Comparison of ENCODE assay signal across 9 mouse cellular contexts in genomic region chr19:14566564-14567021, GRCm38 (mm10). TPM values are rescaled to one million over a fixed set of nuclear protein-coding genes. Genes with fewer than 3 reads are reported as not detected.
DNase-seq lines count a peak whose midpoint lies in the region; ATAC-seq and TF ChIP-seq lines count a peak whose summit lies in the region.
"Had no signal": no experiment of that assay in that cellular context is flagged by ENCODE, and none has a peak within 500 bp of the region (broad histone marks: within the 10 kb centered on the region; RNA-seq: fewer than 3 reads in every experiment).

No protein-coding gene starts in this region.

- no peak overlapping the region for H3K4me3 ChIP-seq in kidney, postnatal 0 days (replicated peaks; ENCODE audit: low read depth, low read length)
- H3K4me3 ChIP-seq in embryonic facial prominence, embryonic 11.5 days (ENCODE audit: low read depth, low read length) = no peak overlapping the region
- no peak overlapping the region for H3K4me3 ChIP-seq in hindbrain, embryonic 16.5 days (ENCODE audit: low read length)
- H3K4me3 ChIP-seq in neural tube, embryonic 12.5 days = no peak overlapping the region
- H3K4me3 ChIP-seq: liver, embryonic 12.5 days had no signal

- intact Hi-C loops in gastrocnemius, postnatal 36 days (cut with DNase I) = no loop called here

- TF ChIP-seq CTCF in kidney, postnatal 0 days (IDR thresholded peaks at IDR 0.05; ENCODE audit: low read depth) = no peak

- H3K4me2 ChIP-seq in kidney, postnatal 0 days (ENCODE audit: low read length) = no peak overlapping the region
- H3K4me2 ChIP-seq in embryonic facial prominence, embryonic 11.5 days (ENCODE audit: low read depth, low read length) = no peak overlapping the region
- H3K4me2 ChIP-seq in hindbrain, embryonic 16.5 days (ENCODE audit: low read length) = no peak overlapping the region
- no peak overlapping the region; the same call in 1 of the 2 replicates for H3K4me2 ChIP-seq in neural tube, embryonic 12.5 days (replicated peaks)
- H3K4me2 ChIP-seq: liver, embryonic 12.5 days had no signal

- peak; percentile 72 for DNase-seq in kidney, postnatal 0 days (ENCODE audit: low spot score)
- no peak for DNase-seq in kidney, postnatal 25 days
- peak; percentile 29 for DNase-seq in embryonic facial prominence, embryonic 11.5 days (ENCODE audit: low spot score)
- no peak for DNase-seq in gastrocnemius, postnatal 36 days
- no peak for DNase-seq in ovary, adult 18-20 months (ENCODE audit: low spot score)

- H3K9ac ChIP-seq in kidney, postnatal 0 days (ENCODE audit: low read depth, low read length) = no peak overlapping the region
- H3K9ac ChIP-seq in embryonic facial prominence, embryonic 11.5 days (replicated peaks; ENCODE audit: low read length) = no peak overlapping the region
- no peak overlapping the region for H3K9ac ChIP-seq in hindbrain, embryonic 16.5 days (ENCODE audit: low read depth, low read length)
- no peak overlapping the region for H3K9ac ChIP-seq in neural tube, embryonic 12.5 days
- H3K9ac ChIP-seq: liver, embryonic 12.5 days had no signal

- H3K27ac ChIP-seq in kidney, postnatal 0 days = no peak overlapping the region
- H3K27ac ChIP-seq in embryonic facial prominence, embryonic 11.5 days (replicated peaks; ENCODE audit: low read depth, low read length) = no peak overlapping the region
- no peak overlapping the region for H3K27ac ChIP-seq in hindbrain, embryonic 16.5 days (ENCODE audit: low read depth, low read length)
- H3K27ac ChIP-seq in neural tube, embryonic 12.5 days = no peak overlapping the region
- H3K27ac ChIP-seq: liver, embryonic 12.5 days had no signal

- H3K27me3 ChIP-seq in kidney, postnatal 0 days (ENCODE audit: insufficient read depth, low read length) = no peaks in the 10 kb centered on the region
- H3K27me3 ChIP-seq in embryonic facial prominence, embryonic 11.5 days (ENCODE audit: control insufficient read depth, insufficient read depth, low read length) = no peaks in the 10 kb centered on the region
- H3K27me3 ChIP-seq in hindbrain, embryonic 16.5 days (replicated peaks; ENCODE audit: control insufficient read depth, insufficient read depth, low read length) = no peaks in the 10 kb centered on the region
- peaks cover 3% of the 10 kb centered on the region; the same call in 1 of the 2 replicates for H3K27me3 ChIP-seq in neural tube, embryonic 12.5 days (replicated peaks)
- H3K27me3 ChIP-seq: liver, embryonic 12.5 days had no signal

- no peaks in the 10 kb centered on the region for H3K4me1 ChIP-seq in kidney, postnatal 0 days (replicated peaks; ENCODE audit: insufficient read depth, low read length)
- no peaks in the 10 kb centered on the region for H3K4me1 ChIP-seq in embryonic facial prominence, embryonic 11.5 days (ENCODE audit: control insufficient read depth, insufficient read depth, low read length)
- peaks cover 5% of the 10 kb centered on the region; the same call in 1 of the 2 replicates for H3K4me1 ChIP-seq in hindbrain, embryonic 16.5 days (ENCODE audit: control insufficient read depth, insufficient read depth, low read depth, low read length)
- peaks cover 21% of the 10 kb centered on the region for H3K4me1 ChIP-seq in neural tube, embryonic 12.5 days
- H3K4me1 ChIP-seq: liver, embryonic 12.5 days had no signal

- H3K9me3 ChIP-seq in kidney, postnatal 0 days (replicated peaks; ENCODE audit: low read length) = no peaks in the 10 kb centered on the region
- no peaks in the 10 kb centered on the region for H3K9me3 ChIP-seq in embryonic facial prominence, embryonic 11.5 days (replicated peaks; ENCODE audit: control insufficient read depth, low read length)
- no peaks in the 10 kb centered on the region for H3K9me3 ChIP-seq in hindbrain, embryonic 16.5 days (ENCODE audit: control insufficient read depth, low read length)
- no peaks in the 10 kb centered on the region for H3K9me3 ChIP-seq in neural tube, embryonic 12.5 days
- H3K9me3 ChIP-seq: liver, embryonic 12.5 days had no signal

- 40% methylated on average over 5 of the region's 5 CpGs for WGBS in kidney, postnatal 0 days
- WGBS in embryonic facial prominence, embryonic 11.5 days = 28% methylated on average over 5 of the region's 5 CpGs
- 16% methylated on average over 5 of the region's 5 CpGs for WGBS in hindbrain, embryonic 16.5 days
- 13% methylated on average over 5 of the region's 5 CpGs for WGBS in neural tube, embryonic 12.5 days

- H3K36me3 ChIP-seq in kidney, postnatal 0 days (ENCODE audit: insufficient read depth, low read length) = no peaks in the 10 kb centered on the region
- H3K36me3 ChIP-seq in embryonic facial prominence, embryonic 11.5 days (replicated peaks; ENCODE audit: control insufficient read depth, insufficient read depth, low read depth, low read length) = no peaks in the 10 kb centered on the region
- no peaks in the 10 kb centered on the region for H3K36me3 ChIP-seq in hindbrain, embryonic 16.5 days (ENCODE audit: control insufficient read depth, insufficient read depth, low read length)
- no peaks in the 10 kb centered on the region for H3K36me3 ChIP-seq in neural tube, embryonic 12.5 days
- H3K36me3 ChIP-seq: liver, embryonic 12.5 days had no signal

- ATAC-seq in kidney, postnatal 0 days (replicated peaks; ENCODE audit: low FRiP score, low read depth) = no peak
- peak; percentile 64 for ATAC-seq in embryonic facial prominence, embryonic 11.5 days (replicated peaks; ENCODE audit: insufficient number of reproducible peaks, low FRiP score, low TSS enrichment, low read depth)
- peak; percentile 82 for ATAC-seq in hindbrain, embryonic 16.5 days
- peak; percentile 75 for ATAC-seq in neural tube, embryonic 12.5 days (ENCODE audit: low FRiP score, low read depth)
- no peak for ATAC-seq in megakaryocyte, adult 5-6 weeks (ENCODE audit: poor library complexity, severe bottlenecking)
- ATAC-seq: liver, embryonic 12.5 days had no signal

RNA-seq across cellular contexts. Expression of gene Tle4, which starts 31.3 kb away (rescaled TPM):
- polyA plus RNA-seq in kidney, postnatal 0 days (2015; fragmentation: Nextera tagmentation; extraction: Ambion mirVana) = 11.2 and 12.8 TPM in 2 replicates
- 25.9 and 35.5 TPM in 2 replicates for polyA plus RNA-seq in embryonic facial prominence, embryonic 11.5 days (2014; fragmentation: Nextera tagmentation; extraction: Ambion mirVana)
- 16.4 and 21.6 TPM in 2 replicates for polyA plus RNA-seq in hindbrain, embryonic 16.5 days (2015; fragmentation: Nextera tagmentation; extraction: Ambion mirVana)
- 37.1 and 37.7 TPM in 2 replicates for polyA plus RNA-seq in neural tube, embryonic 12.5 days (2016; fragmentation: Nextera tagmentation; extraction: Ambion mirVana)
- 10 to 100 TPM; 19.6 to 20.5 TPM for total RNA-seq in gastrocnemius, postnatal 36 days (2021)
- total RNA-seq in megakaryocyte, adult 5-6 weeks (2015) = 32.3 and 38.4 TPM in 2 replicates
- total RNA-seq in megakaryocyte, adult 5-6 weeks (2017) = 18.6 and 22.3 TPM in 2 replicates

Comparison
In these comparisons a context has a peak if more than half of its experiments do, and no peak if none do; other contexts are left out.
1. DNase-seq: peak in kidney, postnatal 0 days (single experiment) and embryonic facial prominence, embryonic 11.5 days (single experiment); none in kidney, postnatal 25 days (0 of 2), gastrocnemius, postnatal 36 days (0 of 2) and ovary, adult 18-20 months (single experiment).
2. ATAC-seq: peak in embryonic facial prominence, embryonic 11.5 days (single experiment), hindbrain, embryonic 16.5 days (single experiment) and neural tube, embryonic 12.5 days (single experiment); none in kidney, postnatal 0 days (single experiment) and megakaryocyte, adult 5-6 weeks (single experiment).